Mouse (Mus musculus) stomach, embryonic 16.5 days (tissue): ENCODE measurements around the gene Fat3. TPM values are rescaled to one million over a fixed set of nuclear protein-coding genes. Genes with fewer than 3 reads are reported as not detected.

Experiments
- ATAC-seq: fragments of 200-750 bp; cut with Nextera tagmentation; 2 replicates; pipeline ENCODE4 v1.8.0; 2017; ENCODE audit warnings: moderate number of reproducible peaks, moderate TSS enrichment; ENCODE audit not compliant: insufficient read depth, low FRiP score
- H3K27ac ChIP-seq: fragments of 300-500 bp; sonication (generic); 2 replicates; pipeline ENCODE4 v1.5.1; 2014; ENCODE audit warnings: low read length
- H3K27me3 ChIP-seq: fragments of 300-500 bp; sonication (generic); 2 replicates; pipeline ENCODE4 v1.6.1; 2014; ENCODE audit warnings: low read length, control low read depth, mixed read lengths; ENCODE audit not compliant: control insufficient read depth, insufficient read depth
- H3K36me3 ChIP-seq: fragments of 300-500 bp; sonication (generic); 2 replicates; pipeline ENCODE4 v1.6.1; 2014; ENCODE audit warnings: low read length; ENCODE audit not compliant: control insufficient read depth, insufficient read depth
- H3K4me1 ChIP-seq: fragments of 300-500 bp; sonication (generic); 2 replicates; pipeline ENCODE4 v1.6.1; 2014; ENCODE audit warnings: low read length, control low read depth, mixed read lengths; ENCODE audit not compliant: control insufficient read depth, insufficient read depth
- H3K4me2 ChIP-seq: fragments of 300-500 bp; sonication (generic); 2 replicates; pipeline ENCODE4 v1.6.1; 2014; ENCODE audit warnings: low read depth, low read length, mixed read lengths
- H3K4me3 ChIP-seq: fragments of 300-500 bp; sonication (generic); replicated peaks from 2 replicates; pipeline ENCODE4 v1.5.1; 2014; ENCODE audit warnings: mild to moderate bottlenecking, low read length
- H3K9ac ChIP-seq: fragments of 300-500 bp; sonication (generic); 2 replicates; pipeline ENCODE4 v1.6.1; 2014; ENCODE audit warnings: low read length
- H3K9me3 ChIP-seq: fragments of 300-500 bp; sonication (generic); replicated peaks from 2 replicates; pipeline ENCODE4 v1.6.1; 2016; ENCODE audit warnings: low read length, control low read depth; ENCODE audit not compliant: control insufficient read depth
- WGBS: fragments of 180-500 bp; shearing (Covaris S2); extraction: QIAGEN DNeasy Blood & Tissue Kit; methylation state at CpG from one replicate; pipeline ENCODE4 v1.1.7; 2014; 5-methylcytosine and 5-hydroxymethylcytosine counted together
- polyA plus RNA-seq: library from polyadenylated mRNA; unstranded; fragments of >200 nt; fragmentation: Nextera tagmentation; extraction: Ambion mirVana; gene quantifications from 2 replicates; pipeline ENCODE4 v1.2.1, GENCODE M21; 2015

Fat3 gene
- polyA plus RNA-seq, 1 experiment from 2014 or later: 1.2 TPM

DNA sequence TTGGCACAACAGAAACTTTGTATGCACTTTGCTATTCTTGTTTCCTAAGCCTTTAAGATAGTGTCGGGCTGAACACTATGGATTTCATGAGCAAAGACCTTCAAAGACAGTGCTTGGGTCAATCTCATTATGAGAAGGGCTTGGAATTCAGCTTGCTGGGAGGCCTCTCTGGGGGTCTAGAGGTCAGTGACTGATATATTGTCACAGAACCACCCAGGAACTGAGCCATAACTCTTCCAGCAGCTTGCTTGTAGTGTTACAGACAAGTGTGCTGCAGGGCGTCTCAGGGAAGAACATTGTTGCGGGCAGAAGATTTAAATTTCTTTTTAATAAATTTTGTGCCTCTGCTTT is 347.5 kb downstream of the Fat3 start:
- Histone ChIP-seq H3K36me3 (no peaks in the 10 kb centered on the region), H3K9me3 (no peaks in the 10 kb centered on the region), H3K4me3 (no peak overlapping the region), H3K27me3 (no peaks in the 10 kb centered on the region), H3K27ac (no peak overlapping the region), H3K4me2 (no peak overlapping the region), H3K4me1 (no peaks in the 10 kb centered on the region), H3K9ac (no peak overlapping the region)
- no peak for ATAC-seq
- WGBS: 56% methylated on average over 3 of the region's 3 CpGs

DNA sequence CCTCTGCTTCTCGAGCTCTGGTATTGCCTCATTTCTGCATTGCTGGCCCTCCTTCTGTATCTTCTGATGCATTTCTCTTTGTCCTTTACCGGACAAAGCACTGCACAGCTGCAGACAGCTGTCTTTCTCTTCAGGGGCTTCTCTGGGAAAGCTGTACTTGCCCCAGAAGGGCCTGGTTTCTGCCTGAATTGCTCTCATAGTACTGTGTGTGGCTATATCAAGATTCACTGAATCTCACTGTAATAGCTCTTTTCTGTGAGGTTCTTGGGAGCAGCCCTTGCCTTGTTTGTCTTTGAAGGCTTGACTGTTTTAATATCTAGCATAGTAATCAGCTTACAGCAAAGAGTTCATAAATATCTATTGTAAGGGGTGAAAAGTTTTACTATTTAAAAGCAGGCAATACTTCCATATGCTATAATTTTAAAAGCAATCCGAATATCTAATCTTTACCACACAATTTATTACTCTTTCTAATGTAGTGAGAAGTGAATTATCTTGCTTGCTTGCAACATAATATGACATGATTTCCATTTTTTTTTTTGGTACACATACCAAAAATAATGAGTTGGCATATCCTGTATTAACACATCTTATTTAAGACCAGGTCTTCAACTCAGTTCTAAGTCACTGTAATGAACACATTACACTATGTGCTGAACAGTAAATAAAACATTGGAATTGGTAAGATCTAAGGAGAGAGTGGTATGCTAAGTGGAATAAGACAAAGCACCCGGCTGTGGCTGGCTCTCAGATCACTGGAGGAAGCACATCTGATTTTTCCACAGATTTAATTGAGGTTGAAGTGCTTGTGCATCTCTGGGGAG is 348.1 kb downstream of the Fat3 start:
- Histone ChIP-seq H3K27me3 (no peaks in the 10 kb centered on the region), H3K9me3 (no peaks in the 10 kb centered on the region), H3K4me3 (no peak overlapping the region), H3K9ac (no peak overlapping the region), H3K27ac (no peak overlapping the region), H3K4me1 (no peaks in the 10 kb centered on the region), H3K4me2 (no peak overlapping the region), H3K36me3 (no peaks in the 10 kb centered on the region)
- WGBS: 56% methylated on average over 4 of the region's 4 CpGs
- ATAC-seq: no peak

DNA sequence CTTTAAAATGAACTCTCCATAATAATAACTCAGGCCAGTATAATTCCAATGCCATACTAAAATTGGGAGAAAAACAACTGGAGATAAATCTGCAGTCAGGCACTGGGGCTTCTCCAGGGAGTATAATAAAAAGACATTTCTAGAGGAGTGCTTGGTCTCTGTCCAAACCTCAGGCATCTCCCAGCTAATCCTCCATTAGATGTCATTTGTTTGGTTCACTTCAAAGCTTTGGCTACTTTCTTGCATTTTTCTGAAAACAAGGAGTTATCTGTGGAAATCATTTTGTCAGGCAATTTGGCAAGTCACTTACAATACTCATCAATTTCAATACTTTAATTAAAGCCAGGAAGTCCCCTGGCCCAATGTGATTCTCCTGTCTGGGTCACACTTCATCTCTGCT is 351.0 kb downstream of the Fat3 start:
- no peak overlapping the region for H3K4me3 ChIP-seq

DNA sequence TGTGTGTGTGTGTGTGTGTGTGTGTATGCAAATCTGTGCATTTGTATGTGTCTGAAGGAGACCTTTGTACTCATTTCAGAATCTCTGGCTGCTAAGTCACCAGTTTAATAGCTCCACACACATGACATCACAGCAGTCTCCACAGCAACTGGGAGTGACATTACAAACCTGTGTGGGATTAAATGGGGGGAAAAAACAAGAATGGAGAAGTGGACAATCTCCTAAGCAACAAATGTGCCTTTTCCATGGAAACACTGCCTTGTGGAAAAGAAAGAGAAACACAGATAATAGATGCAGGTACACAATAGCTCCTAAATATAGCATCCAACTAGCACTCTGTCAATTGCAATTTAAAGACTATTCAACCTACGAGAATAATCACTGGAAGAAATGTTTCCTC is 353.4 kb downstream of the Fat3 start:
- Histone ChIP-seq H3K9me3 (no peaks in the 10 kb centered on the region), H3K27me3 (no peaks in the 10 kb centered on the region), H3K4me3 (no peak overlapping the region), H3K9ac (no peak overlapping the region), H3K36me3 (no peaks in the 10 kb centered on the region), H3K4me1 (no peaks in the 10 kb centered on the region), H3K27ac (no peak overlapping the region), H3K4me2 (no peak overlapping the region)
- 56% methylated on average over 1 of the region's 1 CpGs for WGBS
- ATAC-seq: no peak

More for the DNA sequence above, 351.0 kb downstream of the Fat3 start:
- Histone ChIP-seq H3K4me2 (no peak overlapping the region), H3K9ac (no peak overlapping the region), H3K27me3 (no peaks in the 10 kb centered on the region), H3K36me3 (no peaks in the 10 kb centered on the region), H3K4me1 (no peaks in the 10 kb centered on the region), H3K9me3 (no peaks in the 10 kb centered on the region), H3K27ac (no peak overlapping the region)
- no peak for ATAC-seq

DNA sequence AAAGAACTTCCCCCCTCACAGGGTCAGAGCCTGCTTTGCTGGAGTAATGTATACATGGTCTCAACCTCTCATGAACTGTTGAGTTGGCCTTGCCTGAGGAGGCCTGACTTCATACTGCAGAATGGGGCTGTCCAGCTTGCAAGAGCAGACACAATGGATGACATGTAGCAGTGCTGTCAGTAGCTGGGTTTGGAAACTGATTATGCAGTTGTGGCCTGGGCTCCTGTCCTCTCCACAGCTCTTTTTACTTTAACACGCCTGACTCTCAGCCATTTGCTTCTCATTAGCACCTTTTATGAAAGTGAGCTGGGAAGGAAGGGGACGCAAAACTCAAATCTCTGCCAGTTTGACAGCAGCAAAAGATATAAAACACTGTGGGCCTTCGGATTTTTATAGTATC is 356.4 kb downstream of the Fat3 start:
- Histone ChIP-seq H3K36me3 (no peaks in the 10 kb centered on the region), H3K4me3 (no peak overlapping the region), H3K4me2 (no peak overlapping the region), H3K9me3 (no peaks in the 10 kb centered on the region), H3K4me1 (no peaks in the 10 kb centered on the region), H3K27ac (no peak overlapping the region), H3K9ac (no peak overlapping the region), H3K27me3 (no peaks in the 10 kb centered on the region)
- WGBS: 80% methylated on average over 3 of the region's 3 CpGs
- ATAC-seq: no peak

DNA sequence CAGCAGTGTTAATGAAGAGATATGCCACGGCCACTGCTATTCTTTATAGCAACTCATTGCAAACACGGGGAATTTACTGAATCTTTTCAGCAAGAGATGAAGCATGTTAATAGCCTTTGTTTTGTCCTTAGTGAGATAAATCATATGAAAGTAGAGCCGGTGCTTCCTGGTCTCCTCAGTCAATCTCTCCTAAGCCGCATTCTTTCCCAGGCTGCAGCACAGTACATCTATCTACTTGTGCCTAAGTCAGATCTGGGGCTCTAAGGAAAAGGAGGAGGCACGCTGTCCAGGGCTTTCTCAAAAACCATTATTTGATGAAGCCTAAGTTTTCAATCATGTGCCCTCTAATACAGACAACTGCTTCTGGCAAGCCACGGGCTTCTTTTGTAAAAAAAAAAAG is 361.8 kb downstream of the Fat3 start:
- ATAC-seq: no peak
- WGBS: 40% methylated on average over 6 of the region's 6 CpGs
- H3K4me2 ChIP-seq: no peak overlapping the region
- no peak overlapping the region for H3K4me3 ChIP-seq
- no peak overlapping the region for H3K27ac ChIP-seq
- H3K9ac ChIP-seq: no peak overlapping the region
- H3K27me3 ChIP-seq: no peaks in the 10 kb centered on the region
- H3K36me3 ChIP-seq: no peaks in the 10 kb centered on the region
- no peaks in the 10 kb centered on the region for H3K4me1 ChIP-seq
- no peaks in the 10 kb centered on the region for H3K9me3 ChIP-seq

DNA sequence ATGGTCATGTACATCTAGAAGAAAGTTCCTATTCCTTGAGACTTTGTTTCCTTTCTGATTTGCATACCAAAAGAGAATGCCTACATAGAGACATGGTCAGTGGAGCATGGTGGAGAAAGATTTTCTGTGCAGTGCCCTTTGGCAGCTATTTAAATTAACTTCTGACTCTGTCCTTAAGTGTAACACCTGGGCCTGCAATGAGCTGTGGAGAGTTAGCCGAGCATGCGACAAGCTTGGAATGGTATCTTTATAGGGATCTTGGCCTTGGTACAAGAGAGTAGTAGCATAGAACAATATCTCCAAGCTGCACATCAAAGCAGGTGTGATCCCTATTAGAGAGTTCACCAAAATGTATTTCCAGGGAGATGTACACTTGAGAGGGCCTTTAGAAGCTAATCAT is 368.0 kb downstream of the Fat3 start:
- no peaks in the 10 kb centered on the region for H3K36me3 ChIP-seq
- H3K27ac ChIP-seq: no peak overlapping the region
- no peak overlapping the region for H3K9ac ChIP-seq
- no peaks in the 10 kb centered on the region for H3K4me1 ChIP-seq
- no peaks in the 10 kb centered on the region for H3K9me3 ChIP-seq
- no peak overlapping the region for H3K4me3 ChIP-seq
- H3K27me3 ChIP-seq: no peaks in the 10 kb centered on the region
- H3K4me2 ChIP-seq: no peak overlapping the region
- WGBS: 91% methylated on average over 2 of the region's 2 CpGs
- no peak for ATAC-seq

DNA sequence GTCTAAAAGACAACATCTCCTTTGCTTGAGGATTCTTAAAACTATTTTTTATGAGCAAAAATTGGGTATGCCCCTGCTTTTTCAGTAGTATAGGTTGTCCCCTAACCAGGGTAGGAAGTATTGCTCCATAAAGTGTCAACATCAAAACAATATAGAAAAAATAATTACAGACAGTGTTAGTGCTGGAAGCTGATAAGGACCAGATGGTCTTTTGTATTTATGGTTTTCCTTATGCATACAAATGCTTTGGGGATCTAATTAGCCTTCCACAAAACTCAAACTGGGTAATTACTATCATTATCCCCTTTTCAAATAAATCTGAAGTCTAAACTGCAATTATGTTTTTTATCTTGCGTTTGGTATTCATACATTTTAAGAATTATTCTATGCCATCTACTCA is 368.5 kb downstream of the Fat3 start:
- no peak overlapping the region for H3K4me3 ChIP-seq
- WGBS: 75% methylated on average over 1 of the region's 1 CpGs
- no peaks in the 10 kb centered on the region for H3K4me1 ChIP-seq
- no peaks in the 10 kb centered on the region for H3K9me3 ChIP-seq
- no peak for ATAC-seq
- H3K36me3 ChIP-seq: no peaks in the 10 kb centered on the region
- no peak overlapping the region for H3K9ac ChIP-seq
- no peaks in the 10 kb centered on the region for H3K27me3 ChIP-seq
- no peak overlapping the region for H3K27ac ChIP-seq
- H3K4me2 ChIP-seq: no peak overlapping the region

DNA sequence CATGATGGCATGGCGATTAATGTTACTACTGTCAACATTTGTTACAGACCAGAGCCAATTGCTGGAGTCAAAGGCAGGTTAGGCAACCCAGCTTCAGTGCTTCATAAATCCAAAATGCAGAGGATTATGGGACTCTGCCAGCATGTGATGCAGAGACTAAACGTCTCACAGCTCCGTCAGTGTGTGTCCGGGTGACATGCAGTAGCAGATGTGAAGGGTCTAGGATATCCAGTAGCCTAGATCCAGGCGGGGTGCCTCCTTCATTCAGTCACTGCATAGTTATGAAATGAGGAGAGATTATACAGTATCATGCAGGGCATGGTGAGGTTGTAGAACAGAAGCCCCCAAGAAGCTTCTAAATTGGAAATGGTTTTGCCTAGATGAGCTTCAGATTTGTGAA is 379.3 kb downstream of the Fat3 start:
- H3K9me3 ChIP-seq: no peaks in the 10 kb centered on the region
- no peak for ATAC-seq
- H3K36me3 ChIP-seq: no peaks in the 10 kb centered on the region
- H3K4me1 ChIP-seq: no peaks in the 10 kb centered on the region
- no peaks in the 10 kb centered on the region for H3K27me3 ChIP-seq
- no peak overlapping the region for H3K9ac ChIP-seq
- no peak overlapping the region for H3K4me2 ChIP-seq
- 63% methylated on average over 5 of the region's 5 CpGs for WGBS
- no peak overlapping the region for H3K27ac ChIP-seq
- H3K4me3 ChIP-seq: no peak overlapping the region
